Mouse (Mus musculus): ENCODE data around the gene Arl5c. TPM values are rescaled to one million over a fixed set of nuclear protein-coding genes. Genes with fewer than 3 reads are reported as not detected.
A peak's percentile ranks its signal among the peaks of the same experiment; 100 is the strongest.
"Not testable (repeated sequence)": the region's sequence is repeated elsewhere in the genome, so short reads cannot be mapped to it uniquely, and the experiment has no call there.

Gene Arl5c
- total RNA-seq, 4 experiments from 2014 or later = 0.44 to 1.8 (median 1.4) TPM

- DNase-seq = peak; percentile 45
Measured at GRCm38 (mm10) chr11:97956905-97957560, 38.9 kb downstream of the Arl5c start.

- DNase-seq = no peak
Measured at GRCm38 (mm10) chr11:97955915-97956314, 40.1 kb downstream of the Arl5c start.

GRCm38 (mm10) chr11:97955146-97955902, 40.7 kb downstream of the Arl5c start:
- no peak for DNase-seq

- DNase-seq = no peak
Measured at GRCm38 (mm10) chr11:97954469-97955141, 41.4 kb downstream of the Arl5c start.

- DNase-seq = no peak
Measured at GRCm38 (mm10) chr11:97953939-97954275, 42.1 kb downstream of the Arl5c start.

GRCm38 (mm10) chr11:97953179-97953938, 42.6 kb downstream of the Arl5c start:
- DNase-seq = no peak

- DNase-seq = no peak
Measured at GRCm38 (mm10) chr11:97952367-97953006, 43.5 kb downstream of the Arl5c start.

GRCm38 (mm10) chr11:97949703-97950475, 46.1 kb downstream of the Arl5c start:
- no peak for DNase-seq

GRCm38 (mm10) chr11:97947426-97947825, 48.6 kb downstream of the Arl5c start:
- no peak for DNase-seq

- DNase-seq = not testable (repeated sequence)
Measured at GRCm38 (mm10) chr11:97945738-97946289, 50.2 kb downstream of the Arl5c start.

- DNase-seq = no peak
Measured at GRCm38 (mm10) chr11:97945031-97945430, 51.0 kb downstream of the Arl5c start.

- no peak for DNase-seq
Measured at GRCm38 (mm10) chr11:97943256-97943655, 52.7 kb downstream of the Arl5c start.

- no peak for DNase-seq
Measured at GRCm38 (mm10) chr11:97942420-97943111, 53.4 kb downstream of the Arl5c start.

Small RNA genes lying within 50 kb of the gene (microRNA-seq; reads per million reads assigned to microRNA genes)
- 0 reads per million in 2 experiments for gene Gm22461
- gene Gm27597 = 0 reads per million in 2 experiments

Other genes with a start within 250 kb of the Arl5c start
- gene Cwc25, start 229.6 kb downstream of the Arl5c start, total RNA-seq (2022) = 10 to 100 TPM; 22.2 to 26.6 (median 23.1) TPM
- under 1 TPM in 3 of 4 experiments, not detected in 1; 0.49 to 0.67 (median 0.62) TPM for gene 1700001P01Rik, start 220.3 kb downstream of the Arl5c start, total RNA-seq (2022)
- 100 to 1,000 TPM; 753 to 943 (median 843) TPM for gene Rpl23, start 213.7 kb downstream of the Arl5c start, total RNA-seq (2022)
- gene Lasp1, start 197.2 kb downstream of the Arl5c start, total RNA-seq (2022) = 100 to 1,000 TPM; 131 to 177 (median 143) TPM
- 1 to 10 TPM; 3.7 to 7.2 (median 6.2) TPM for gene B230217C12Rik, start 155.4 kb downstream of the Arl5c start, total RNA-seq (2022)
- gene Fbxo47, start 112.0 kb downstream of the Arl5c start, total RNA-seq (2022) = 1 to 10 TPM in 3 of 4 experiments, under 1 TPM in 1; 0.94 to 1.8 (median 1.2) TPM
- 10 to 100 TPM; 13.5 to 36.2 (median 24.0) TPM for gene Plxdc1, start 9.7 kb downstream of the Arl5c start, total RNA-seq (2022)
- gene Cacnb1, start 26.9 kb upstream of the Arl5c start, total RNA-seq (2022) = 10 to 100 TPM in 2 of 4 experiments, 1 to 10 TPM in 2; 7.8 to 18.8 (median 13.6) TPM
- 1,000 to 10,000 TPM in 2 of 4 experiments, 100 to 1,000 TPM in 2; 894 to 1,148 (median 997) TPM for gene Rpl19, start 30.5 kb upstream of the Arl5c start, total RNA-seq (2022)
- 10 to 100 TPM in 1 of 4 experiments, 1 to 10 TPM in 3; 3.8 to 10.9 (median 6.6) TPM for gene Stac2, start 57.3 kb upstream of the Arl5c start, total RNA-seq (2022)
- gene Fbxl20, start 154.2 kb upstream of the Arl5c start, total RNA-seq (2022) = 10 to 100 TPM; 37.4 to 45.0 (median 41.1) TPM
- gene Med1, start 197.1 kb upstream of the Arl5c start, total RNA-seq (2022) = 10 to 100 TPM; 62.9 to 72.7 (median 66.6) TPM
- 10 to 100 TPM; 41.6 to 57.7 (median 49.9) TPM for gene Cdk12, start 206.9 kb upstream of the Arl5c start, total RNA-seq (2022)